Mouse (Mus musculus): ENCODE measurements at regions not wholly inside any gene's neighbourhood (a gene's known extent, or its start where the extent isn't known, plus 50 kb on each side); places are given as distances from the start of the nearest gene placed in this dataset.

GRCm38 (mm10) chr9:115609904-115610303, 299.4 kb upstream of the Gadl1 start:
- TF ChIP-seq CTCF (IDR thresholded peaks at IDR 0.05; ENCODE audit: insufficient read depth, low read length) (no peak), POLR2A (IDR thresholded peaks at IDR 0.05; ENCODE audit: borderline replicate concordance, extremely low read depth, low read depth, low read length) (no peak)
